Mouse (Mus musculus): ENCODE data around the gene Camp.
A peak's percentile ranks its signal among the peaks of the same experiment; 100 is the strongest.

Gene Camp

GRCm38 (mm10) chr9:109849312-109849758 lies at the start of gene Camp:
Gene Camp, minus strand, starts transcription at chr9:109849617.
- peak; percentile 33 for DNase-seq

- no peak for DNase-seq
Measured at GRCm38 (mm10) chr9:109898027-109898426, 48.6 kb upstream of the Camp start.

GRCm38 (mm10) chr9:109896253-109897150 lies 47.1 kb upstream of the Camp start:
- DNase-seq, result no peak

- DNase-seq, result peak; percentile 83
Measured at GRCm38 (mm10) chr9:109895593-109895992, 46.2 kb upstream of the Camp start.

GRCm38 (mm10) chr9:109894413-109895090 lies 45.1 kb upstream of the Camp start:
- DNase-seq, result peak; percentile 86

- peak; percentile 78 for DNase-seq
Measured at GRCm38 (mm10) chr9:109892651-109893250, 43.3 kb upstream of the Camp start.

- no peak for DNase-seq
Measured at GRCm38 (mm10) chr9:109891501-109891900, 42.1 kb upstream of the Camp start.

- no peak for DNase-seq
Measured at GRCm38 (mm10) chr9:109887321-109887720, 37.9 kb upstream of the Camp start.

GRCm38 (mm10) chr9:109886259-109886658 lies 36.8 kb upstream of the Camp start:
- no peak for DNase-seq

GRCm38 (mm10) chr9:109879305-109879704 lies 29.9 kb upstream of the Camp start:
- DNase-seq, result no peak

- no peak for DNase-seq
Measured at GRCm38 (mm10) chr9:109877666-109878065, 28.2 kb upstream of the Camp start.

GRCm38 (mm10) chr9:109876756-109877155 lies 27.3 kb upstream of the Camp start:
- peak; percentile 49 for DNase-seq

GRCm38 (mm10) chr9:109875695-109876601 lies 26.5 kb upstream of the Camp start:
- peak; percentile 83 for DNase-seq

- peak; percentile 98 for DNase-seq
Measured at GRCm38 (mm10) chr9:109874797-109875691, 25.6 kb upstream of the Camp start, which contains the start of gene Cdc25a. Gene Cdc25a, plus strand, starts transcription at chr9:109875579.

- peak; percentile 30 for DNase-seq
Measured at GRCm38 (mm10) chr9:109870983-109871572, 21.7 kb upstream of the Camp start.

GRCm38 (mm10) chr9:109866218-109866617 lies 16.8 kb upstream of the Camp start:
- no peak for DNase-seq

- no peak for DNase-seq
Measured at GRCm38 (mm10) chr9:109863085-109863484, 13.7 kb upstream of the Camp start.

- DNase-seq, result peak; percentile 73
Measured at GRCm38 (mm10) chr9:109862397-109863044, 13.1 kb upstream of the Camp start.

- DNase-seq, result no peak
Measured at GRCm38 (mm10) chr9:109855947-109856346, 6.5 kb upstream of the Camp start.

GRCm38 (mm10) chr9:109854341-109854740 lies 4.9 kb upstream of the Camp start:
- DNase-seq, result no peak

Data from kidney, postnatal 14 days (tissue).